Mouse (Mus musculus): ENCODE data around the gene Tdrd1. TPM values are rescaled to one million over a fixed set of nuclear protein-coding genes. Genes with fewer than 3 reads are reported as not detected.
"Not testable (repeated sequence)": the region's sequence is repeated elsewhere in the genome, so short reads cannot be mapped to it uniquely, and the experiment has no call there.

Tdrd1 gene
- total RNA-seq (2017), result not detected in 2 replicates

- no peak for ATAC-seq (replicated peaks; ENCODE audit: low read depth, poor library complexity, severe bottlenecking)
Measured at GRCm38 (mm10) chr19:56826047-56826631, at the start of gene Tdrd1. Tdrd1 (plus strand) TSS chr19:56826209.

DNA sequence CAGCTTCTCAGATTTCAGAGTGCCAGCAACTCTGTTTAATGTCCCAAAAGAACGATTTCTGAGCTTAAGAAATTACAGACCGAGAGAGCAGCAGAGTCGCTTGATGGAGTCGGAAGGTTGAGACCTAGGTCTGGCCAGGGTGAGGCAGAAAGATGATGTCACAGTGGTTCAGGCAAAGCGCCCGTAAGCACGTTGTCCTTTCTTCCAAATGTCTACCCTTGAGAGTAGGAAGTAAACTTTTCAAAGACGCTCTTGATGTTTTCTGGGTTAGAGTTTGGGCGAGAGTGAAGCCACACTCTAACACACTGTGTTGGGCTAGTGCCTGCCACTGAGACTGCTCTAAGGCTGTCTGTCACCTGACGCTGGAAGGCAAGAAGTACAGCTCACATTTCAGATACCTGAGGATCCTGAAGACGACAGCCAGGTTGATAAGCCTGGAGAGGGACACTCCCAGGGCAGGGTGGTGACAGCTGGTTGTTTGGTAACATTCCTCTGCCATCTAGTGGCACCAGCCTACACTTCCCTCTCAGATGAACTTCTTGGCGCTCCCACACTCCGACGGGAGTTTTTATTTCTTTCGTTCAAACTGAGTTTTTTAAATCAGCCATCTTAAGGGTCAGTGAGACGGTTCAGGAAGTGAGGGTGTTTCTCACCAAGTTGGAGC is 49.2 kb upstream of the Tdrd1 start:
- peak; percentile 65 for ATAC-seq (replicated peaks; ENCODE audit: low read depth, poor library complexity, severe bottlenecking)

DNA sequence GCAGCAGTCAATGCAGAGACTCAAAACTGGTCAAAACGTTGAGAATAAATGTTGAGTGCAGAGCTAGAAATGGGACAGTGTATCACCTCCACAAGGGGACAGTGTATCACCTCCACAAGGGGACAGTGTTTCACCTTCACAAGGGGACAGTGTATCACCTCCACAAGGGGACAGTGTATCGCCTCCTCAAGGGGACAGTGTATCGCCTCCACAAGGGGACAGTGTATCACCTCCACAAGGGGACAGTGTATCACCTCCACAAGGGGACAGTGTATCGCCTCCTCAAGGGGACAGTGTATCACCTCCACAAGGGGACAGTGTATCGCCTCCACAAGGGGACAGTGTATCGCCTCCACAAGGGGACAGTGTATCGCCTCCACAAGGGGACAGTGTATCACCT is 47.5 kb upstream of the Tdrd1 start:
- ATAC-seq (replicated peaks; ENCODE audit: low read depth, poor library complexity, severe bottlenecking), result not testable (repeated sequence)

GRCm38 (mm10) chr19:56787911-56788310 is 38.1 kb upstream of the Tdrd1 start:
- ATAC-seq (replicated peaks; ENCODE audit: low read depth, poor library complexity, severe bottlenecking), result no peak

GRCm38 (mm10) chr19:56788952-56789351 is 37.1 kb upstream of the Tdrd1 start:
- no peak for ATAC-seq (replicated peaks; ENCODE audit: low read depth, poor library complexity, severe bottlenecking)

GRCm38 (mm10) chr19:56797376-56797775 is 28.6 kb upstream of the Tdrd1 start:
- peak; percentile 72 for ATAC-seq (replicated peaks; ENCODE audit: low read depth, poor library complexity, severe bottlenecking)

- ATAC-seq (replicated peaks; ENCODE audit: low read depth, poor library complexity, severe bottlenecking), result peak; percentile 43
Measured at GRCm38 (mm10) chr19:56800226-56800625, 25.8 kb upstream of the Tdrd1 start.

DNA sequence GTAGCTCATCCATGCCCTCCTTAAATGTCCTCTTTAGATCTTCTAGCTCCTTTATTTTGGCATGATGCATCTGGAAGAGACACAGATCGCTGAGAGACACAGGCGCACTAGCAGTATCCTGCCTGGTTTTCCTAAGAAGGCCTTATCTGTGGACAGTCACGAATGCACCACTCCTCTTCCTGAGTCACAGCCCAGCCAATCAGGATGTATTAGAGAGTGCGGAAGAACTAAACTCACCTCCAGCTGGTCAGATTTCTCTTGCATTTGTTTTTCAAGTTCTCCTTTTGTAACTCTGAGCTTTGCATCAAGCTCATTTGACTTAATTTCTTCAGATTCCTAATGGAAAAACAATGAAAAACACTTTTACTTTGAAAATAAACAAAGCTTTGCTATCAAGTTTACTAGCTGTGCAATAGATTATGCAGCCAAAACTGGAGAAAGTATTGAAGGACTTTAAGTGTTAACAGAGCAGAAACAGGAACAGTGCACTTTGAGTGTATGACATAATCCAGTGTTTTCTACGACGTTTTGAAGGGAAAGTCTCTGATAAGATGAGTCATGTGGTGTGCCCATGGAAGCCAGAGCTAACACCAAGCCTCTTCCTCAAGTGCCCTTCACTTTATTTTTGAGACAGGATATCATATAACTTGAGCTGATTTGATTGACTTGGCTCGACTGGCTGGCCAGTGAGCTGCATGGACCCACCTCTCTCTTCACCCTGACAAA is 24.9 kb upstream of the Tdrd1 start:
- peak; percentile 36; the same call in 1 of the 2 replicates for ATAC-seq (replicated peaks; ENCODE audit: low read depth, poor library complexity, severe bottlenecking)

- peak; percentile 64 for ATAC-seq (replicated peaks; ENCODE audit: low read depth, poor library complexity, severe bottlenecking)
Measured at GRCm38 (mm10) chr19:56801656-56802351, 24.2 kb upstream of the Tdrd1 start.

DNA sequence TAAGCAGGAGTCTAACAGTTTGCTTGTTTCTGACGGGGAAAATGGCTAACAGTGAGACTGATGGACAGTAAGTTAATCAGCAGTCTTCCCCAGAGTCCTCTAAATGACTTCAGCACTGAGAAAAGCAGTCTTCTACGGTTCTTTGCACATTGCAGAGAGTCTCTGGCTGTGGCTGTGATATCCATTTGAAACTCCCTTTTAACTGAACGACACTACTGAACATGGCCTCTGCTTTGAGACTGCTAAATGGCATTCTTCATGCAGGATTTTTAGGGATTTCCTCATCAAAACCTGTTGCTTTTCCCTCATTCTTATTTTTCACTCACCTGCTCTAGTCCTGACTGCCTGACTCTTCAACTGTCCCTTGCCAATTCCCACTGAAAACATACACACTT is 23.7 kb upstream of the Tdrd1 start:
- ATAC-seq (replicated peaks; ENCODE audit: low read depth, poor library complexity, severe bottlenecking), result no peak

DNA sequence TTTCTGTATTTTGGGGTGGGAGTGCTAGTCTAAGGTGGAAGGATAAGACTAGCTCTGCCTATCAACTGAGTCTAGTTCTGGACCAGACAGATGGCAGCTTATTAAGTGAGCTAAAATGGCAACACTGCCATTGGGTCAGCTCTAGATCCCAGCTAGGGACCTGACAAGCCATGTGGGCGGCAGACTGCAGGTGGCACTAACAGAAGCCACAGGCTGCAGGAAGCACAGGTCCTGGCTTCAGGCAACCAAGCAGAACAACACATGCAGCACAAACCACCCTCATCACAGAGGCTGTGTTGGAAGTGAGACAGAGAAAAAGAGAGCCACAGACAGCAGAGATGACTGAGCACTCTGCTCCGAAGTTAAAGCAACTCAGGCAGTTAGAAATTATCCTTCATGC is 20.6 kb upstream of the Tdrd1 start:
- ATAC-seq (replicated peaks; ENCODE audit: low read depth, poor library complexity, severe bottlenecking), result no peak

GRCm38 (mm10) chr19:56807122-56807521 is 18.9 kb upstream of the Tdrd1 start:
- no peak for ATAC-seq (replicated peaks; ENCODE audit: low read depth, poor library complexity, severe bottlenecking)

GRCm38 (mm10) chr19:56808771-56809170 is 17.2 kb upstream of the Tdrd1 start:
- no peak for ATAC-seq (replicated peaks; ENCODE audit: low read depth, poor library complexity, severe bottlenecking)

GRCm38 (mm10) chr19:56810641-56811146 is 15.3 kb upstream of the Tdrd1 start:
- ATAC-seq (replicated peaks; ENCODE audit: low read depth, poor library complexity, severe bottlenecking), result no peak

DNA sequence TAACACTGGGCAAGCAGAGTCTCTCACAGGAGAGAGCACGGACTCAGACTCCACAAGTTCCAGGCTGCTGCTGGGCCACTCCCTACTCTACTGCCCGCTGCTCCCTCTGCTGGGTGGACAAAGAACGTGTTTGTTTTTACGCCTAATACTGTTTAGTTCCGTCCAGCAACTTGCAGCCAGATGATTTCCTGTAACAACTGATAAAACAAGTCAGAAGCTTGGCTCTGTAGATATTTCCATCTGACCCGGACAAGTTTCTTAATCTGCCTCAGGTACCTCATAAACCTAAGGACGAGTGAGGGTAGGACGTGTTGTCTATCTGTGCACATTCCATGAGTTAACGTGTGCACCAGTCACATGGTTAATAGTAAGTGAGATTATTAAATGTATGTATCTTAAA is 14.4 kb upstream of the Tdrd1 start:
- ATAC-seq (replicated peaks; ENCODE audit: low read depth, poor library complexity, severe bottlenecking), result peak; percentile 95

DNA sequence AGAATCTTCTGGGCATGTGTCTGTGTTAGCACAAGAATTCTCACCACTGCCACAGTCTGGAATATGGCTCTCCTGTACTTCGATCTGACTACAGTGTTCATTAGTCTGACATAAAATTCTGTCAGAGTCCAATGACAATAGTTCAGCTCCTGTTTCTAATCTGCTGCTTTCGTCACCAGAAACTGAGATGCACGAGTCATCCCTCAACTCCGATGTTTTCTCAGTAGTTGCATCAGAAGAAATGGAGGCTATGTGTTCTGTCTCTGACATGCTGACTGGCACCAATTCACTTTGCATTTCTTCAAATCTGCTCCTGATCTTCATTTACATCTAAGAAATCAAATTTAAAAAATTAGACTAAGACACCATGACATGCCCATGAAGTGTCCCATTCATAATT is 12.6 kb upstream of the Tdrd1 start:
- no peak for ATAC-seq (replicated peaks; ENCODE audit: low read depth, poor library complexity, severe bottlenecking)

DNA sequence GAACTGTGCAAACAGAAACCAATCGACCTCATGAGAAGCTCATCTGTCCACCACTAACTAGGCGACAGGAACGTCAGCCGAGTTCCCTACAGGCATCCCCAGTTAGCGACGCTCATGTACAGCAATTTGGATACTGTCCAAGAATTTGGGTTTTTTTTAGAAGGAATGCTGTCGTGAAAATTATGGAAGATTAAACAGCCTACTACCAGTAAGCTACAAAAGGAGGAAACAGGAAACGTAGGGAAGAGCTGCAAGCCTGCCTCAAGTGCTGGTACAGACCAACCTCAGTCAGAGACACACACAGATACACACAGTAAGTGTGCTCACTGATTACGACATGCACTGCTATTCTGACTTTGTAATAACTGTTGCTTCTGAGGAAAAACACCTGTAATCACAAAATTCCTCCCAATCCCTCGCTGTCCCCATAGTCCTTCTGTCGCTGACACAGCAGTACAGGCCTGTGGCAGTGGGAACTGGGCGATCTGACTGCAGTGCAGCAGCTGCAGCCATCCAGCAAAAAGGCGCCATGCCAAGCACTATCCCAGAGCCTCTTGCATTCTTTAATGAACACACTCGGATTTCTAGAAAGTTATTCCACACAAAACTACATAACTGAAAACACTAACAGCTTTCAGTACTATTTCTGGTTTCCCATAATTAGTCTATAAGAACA is 8.0 kb upstream of the Tdrd1 start:
- no peak for ATAC-seq (replicated peaks; ENCODE audit: low read depth, poor library complexity, severe bottlenecking)

GRCm38 (mm10) chr19:56821040-56821797 is 4.8 kb upstream of the Tdrd1 start:
- no peak for ATAC-seq (replicated peaks; ENCODE audit: low read depth, poor library complexity, severe bottlenecking)

GRCm38 (mm10) chr19:56821798-56822447 is 4.1 kb upstream of the Tdrd1 start, which contains the start of gene Ccdc186:
Ccdc186 (minus strand) TSS chr19:56822190.
- peak; percentile 96 for ATAC-seq (replicated peaks; ENCODE audit: low read depth, poor library complexity, severe bottlenecking)

Measured in common myeloid progenitor, adult 5-6 weeks (primary cell).